In the genomic region with DNA sequence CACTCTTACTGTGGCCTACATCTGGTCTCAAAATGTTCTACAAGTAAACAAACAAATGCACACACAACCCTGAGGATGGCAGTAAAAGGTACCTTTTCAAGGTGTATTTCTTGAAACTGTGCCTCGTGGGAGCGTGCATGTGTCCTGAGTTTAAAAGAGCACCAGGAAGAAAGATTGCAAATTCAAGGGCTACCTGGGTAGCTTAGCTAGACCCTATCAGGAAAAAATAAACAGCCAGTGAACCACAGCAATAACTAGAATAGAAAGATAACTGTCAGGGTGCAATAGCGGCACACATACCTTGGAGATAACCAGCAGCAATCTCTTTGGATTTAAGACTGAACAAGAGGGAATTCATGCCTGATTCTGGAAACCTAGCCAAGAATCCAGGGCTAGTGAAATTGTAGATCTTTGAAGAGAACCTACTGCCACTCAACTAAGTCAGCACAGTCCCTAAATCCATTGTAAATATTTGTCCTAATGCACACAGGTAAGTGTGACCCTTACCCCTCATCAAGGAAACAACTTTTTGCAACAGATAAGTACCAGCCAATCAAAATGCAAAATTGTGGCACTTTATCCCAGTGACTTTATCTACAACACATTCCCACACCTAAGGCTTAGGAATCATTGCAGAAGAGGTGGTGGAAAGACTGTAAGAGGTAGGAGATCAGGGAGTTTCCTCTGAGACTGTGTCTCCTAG, we compare ENCODE assay signal across 26 mouse cellular contexts.
"Had no signal": no experiment of that assay in that cellular context is flagged by ENCODE, and none has a peak within 500 bp of the region (broad histone marks: within the 10 kb centered on the region; RNA-seq: fewer than 3 reads in every experiment).

No protein-coding gene starts in this region.

- ATAC-seq: hindbrain, postnatal 0 days; liver, embryonic 12.5 days had no signal

- H3K36me3 ChIP-seq: heart, embryonic 13.5 days; heart, embryonic 15.5 days; hindbrain, embryonic 13.5 days; hindbrain, embryonic 15.5 days; kidney, embryonic 15.5 days; limb, embryonic 13.5 days; limb, embryonic 15.5 days; liver, embryonic 12.5 days had no signal

- H3K4me2 ChIP-seq: heart, embryonic 11.5 days; heart, embryonic 13.5 days; heart, embryonic 15.5 days; hindbrain, embryonic 13.5 days; hindbrain, embryonic 15.5 days; kidney, embryonic 15.5 days; limb, embryonic 13.5 days; limb, embryonic 15.5 days; liver, embryonic 12.5 days had no signal

- H3K4me1 ChIP-seq: heart, embryonic 15.5 days; hindbrain, embryonic 13.5 days; hindbrain, embryonic 15.5 days; kidney, embryonic 15.5 days; limb, embryonic 13.5 days; limb, embryonic 15.5 days; liver, embryonic 12.5 days had no signal

- H3K27ac ChIP-seq: gastrocnemius, adult 2 months; heart, adult 2 months; heart, embryonic 13.5 days; heart, embryonic 15.5 days; hindbrain, embryonic 13.5 days; hindbrain, embryonic 15.5 days; hindbrain, postnatal 0 days; kidney, embryonic 15.5 days; kidney, postnatal 0 days; limb, embryonic 13.5 days; limb, embryonic 15.5 days; liver, embryonic 12.5 days; liver, embryonic 14.5 days had no signal

- H3K4me3 ChIP-seq: gastrocnemius, adult 2 months; heart, adult 2 months; heart, embryonic 13.5 days; heart, embryonic 15.5 days; hindbrain, embryonic 13.5 days; hindbrain, embryonic 15.5 days; kidney, embryonic 15.5 days; limb, embryonic 13.5 days; limb, embryonic 15.5 days; liver, embryonic 12.5 days had no signal

- H3K9ac ChIP-seq: heart, embryonic 13.5 days; heart, embryonic 15.5 days; hindbrain, embryonic 13.5 days; hindbrain, embryonic 15.5 days; kidney, embryonic 15.5 days; limb, embryonic 13.5 days; limb, embryonic 15.5 days; liver, embryonic 12.5 days; liver, embryonic 14.5 days had no signal

- H3K27me3 ChIP-seq: heart, embryonic 13.5 days; heart, embryonic 15.5 days; hindbrain, embryonic 13.5 days; hindbrain, embryonic 15.5 days; kidney, embryonic 15.5 days; limb, embryonic 13.5 days; limb, embryonic 15.5 days; liver, embryonic 12.5 days had no signal

- H3K9me3 ChIP-seq: heart, embryonic 13.5 days; heart, embryonic 15.5 days; hindbrain, embryonic 13.5 days; hindbrain, embryonic 15.5 days; kidney, embryonic 15.5 days; limb, embryonic 13.5 days; limb, embryonic 15.5 days; liver, embryonic 12.5 days had no signal

- DNase-seq: gastrocnemius, adult 2 months; gastrocnemius, postnatal 10 days; gastrocnemius, postnatal 25 days; heart, adult 2 months; heart, postnatal 14 days; heart, postnatal 36 days; kidney, adult 11 months; kidney, adult 2 months; kidney, adult 9 months; kidney, postnatal 14 days; kidney, postnatal 36 days; layer of hippocampus, adult 9-11 months; layer of hippocampus, postnatal 36 days; left cerebral cortex, postnatal 4 days had no signal
